Mouse (Mus musculus): ENCODE results near the gene Cpox. TPM values are rescaled to one million over a fixed set of nuclear protein-coding genes. Genes with fewer than 3 reads are reported as not detected.

Cpox gene
- polyA plus RNA-seq, 1 experiment from 2014 or later, result 22.0 TPM

DNA sequence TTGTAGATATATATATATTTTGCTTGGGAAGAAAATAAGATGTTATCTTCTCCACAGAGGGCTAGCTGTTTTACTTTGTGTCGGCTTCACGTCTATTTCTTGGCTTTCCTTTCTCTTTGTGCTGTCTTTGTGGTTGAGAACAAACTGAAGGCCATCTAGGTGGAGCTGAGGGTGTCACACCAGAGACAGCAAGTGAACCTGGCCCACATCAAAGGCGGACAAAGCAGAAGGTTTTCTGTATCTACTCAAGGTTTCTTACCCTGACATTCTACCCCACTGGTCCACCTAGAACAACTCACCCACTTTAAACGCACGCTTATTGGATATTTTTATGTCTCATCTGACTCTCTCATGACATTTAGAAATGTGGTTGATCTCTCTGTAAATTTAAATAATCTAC, 24.0 kb downstream of the Cpox start:
- Histone ChIP-seq H3K4me2 (ENCODE audit: low read depth, low read length, severe bottlenecking) (no peak overlapping the region), H3K36me3 (ENCODE audit: control insufficient read depth, insufficient read depth, low read length) (no peaks in the 10 kb centered on the region), H3K27ac (ENCODE audit: low read depth, low read length) (no peak overlapping the region), H3K27me3 (ENCODE audit: control insufficient read depth, insufficient read depth, low read length) (no peaks in the 10 kb centered on the region), H3K9me3 (ENCODE audit: control insufficient read depth, low read length) (no peaks in the 10 kb centered on the region), H3K9ac (ENCODE audit: low read length) (no peak overlapping the region), H3K4me3 (ENCODE audit: low read depth, low read length) (no peak overlapping the region), H3K4me1 (replicated peaks; ENCODE audit: control insufficient read depth, insufficient read depth, low read length) (no peaks in the 10 kb centered on the region)
- 91% methylated on average over 5 of the region's 5 CpGs for WGBS
- no peak for ATAC-seq (replicated peaks; ENCODE audit: low FRiP score)
- DNase-seq (ENCODE audit: low spot score), result no peak

DNA sequence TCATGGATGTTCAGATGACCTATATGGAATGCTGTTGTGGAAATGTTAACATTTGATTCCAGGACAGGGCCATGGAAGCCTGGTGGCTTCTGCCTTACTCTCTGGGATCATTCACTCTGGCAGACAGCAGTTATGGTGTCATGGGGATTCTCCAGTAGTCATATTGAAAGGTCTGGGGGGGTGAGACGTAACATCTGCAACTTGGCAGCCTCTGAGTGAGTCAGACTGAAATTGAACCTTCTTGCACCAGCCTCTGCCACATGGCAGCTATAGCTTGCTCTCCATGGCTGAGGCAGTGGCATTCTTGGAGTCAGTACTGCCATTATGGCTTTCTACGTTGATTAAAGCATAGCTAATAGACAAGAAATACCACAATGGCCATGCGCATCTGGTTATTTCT, 26.7 kb downstream of the Cpox start:
- WGBS, result 83% methylated on average over 3 of the region's 3 CpGs
- Histone ChIP-seq H3K4me3 (ENCODE audit: low read depth, low read length) (no peak overlapping the region), H3K4me2 (ENCODE audit: low read depth, low read length, severe bottlenecking) (no peak overlapping the region), H3K27ac (ENCODE audit: low read depth, low read length) (no peak overlapping the region), H3K4me1 (replicated peaks; ENCODE audit: control insufficient read depth, insufficient read depth, low read length) (no peaks in the 10 kb centered on the region), H3K36me3 (ENCODE audit: control insufficient read depth, insufficient read depth, low read length) (no peaks in the 10 kb centered on the region), H3K27me3 (ENCODE audit: control insufficient read depth, insufficient read depth, low read length) (no peaks in the 10 kb centered on the region), H3K9ac (ENCODE audit: low read length) (no peak overlapping the region), H3K9me3 (ENCODE audit: control insufficient read depth, low read length) (no peaks in the 10 kb centered on the region)
- DNase-seq (ENCODE audit: low spot score) (no peak), ATAC-seq (replicated peaks; ENCODE audit: low FRiP score) (no peak)

DNA sequence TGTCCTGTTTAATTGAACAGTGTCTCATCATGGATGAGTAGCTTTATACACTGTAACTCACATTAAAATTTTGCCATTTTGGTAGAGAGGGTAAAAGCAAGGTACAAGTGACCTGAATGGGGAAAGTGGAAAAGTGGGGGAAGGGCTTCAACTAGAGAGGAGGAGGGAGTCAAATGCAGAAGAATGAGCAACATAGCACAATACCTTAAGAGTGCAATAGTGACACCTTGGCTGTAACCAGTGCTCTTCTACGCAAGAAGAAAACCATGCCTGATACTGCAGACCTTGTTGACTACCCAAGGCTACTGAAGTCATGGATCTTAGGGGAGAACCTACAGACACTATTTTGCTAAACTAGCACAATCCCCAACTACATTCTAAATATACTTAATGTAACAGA, 27.2 kb downstream of the Cpox start:
- H3K9me3 ChIP-seq (ENCODE audit: control insufficient read depth, low read length), result no peaks in the 10 kb centered on the region
- H3K4me1 ChIP-seq (replicated peaks; ENCODE audit: control insufficient read depth, insufficient read depth, low read length), result no peaks in the 10 kb centered on the region
- no peak for ATAC-seq (replicated peaks; ENCODE audit: low FRiP score)
- H3K27me3 ChIP-seq (ENCODE audit: control insufficient read depth, insufficient read depth, low read length), result no peaks in the 10 kb centered on the region
- H3K4me2 ChIP-seq (ENCODE audit: low read depth, low read length, severe bottlenecking), result no peak overlapping the region
- DNase-seq (ENCODE audit: low spot score), result no peak
- no peak overlapping the region for H3K9ac ChIP-seq (ENCODE audit: low read length)
- no peak overlapping the region for H3K27ac ChIP-seq (ENCODE audit: low read depth, low read length)
- H3K36me3 ChIP-seq (ENCODE audit: control insufficient read depth, insufficient read depth, low read length), result no peaks in the 10 kb centered on the region
- no peak overlapping the region for H3K4me3 ChIP-seq (ENCODE audit: low read depth, low read length)
- WGBS, result 100% methylated on average over 1 of the region's 1 CpGs

GRCm38 (mm10) chr16:58700174-58700573, 30.1 kb downstream of the Cpox start:
- no peaks in the 10 kb centered on the region for H3K4me1 ChIP-seq (replicated peaks; ENCODE audit: control insufficient read depth, insufficient read depth, low read length)
- H3K36me3 ChIP-seq (ENCODE audit: control insufficient read depth, insufficient read depth, low read length), result no peaks in the 10 kb centered on the region
- H3K27me3 ChIP-seq (ENCODE audit: control insufficient read depth, insufficient read depth, low read length), result no peaks in the 10 kb centered on the region
- no peak overlapping the region for H3K4me3 ChIP-seq (ENCODE audit: low read depth, low read length)
- no peaks in the 10 kb centered on the region for H3K9me3 ChIP-seq (ENCODE audit: control insufficient read depth, low read length)
- no peak for DNase-seq (ENCODE audit: low spot score)
- H3K9ac ChIP-seq (ENCODE audit: low read length), result no peak overlapping the region
- no peak for ATAC-seq (replicated peaks; ENCODE audit: low FRiP score)
- no peak overlapping the region for H3K4me2 ChIP-seq (ENCODE audit: low read depth, low read length, severe bottlenecking)
- no peak overlapping the region for H3K27ac ChIP-seq (ENCODE audit: low read depth, low read length)
- 86% methylated on average over 6 of the region's 6 CpGs for WGBS

DNA sequence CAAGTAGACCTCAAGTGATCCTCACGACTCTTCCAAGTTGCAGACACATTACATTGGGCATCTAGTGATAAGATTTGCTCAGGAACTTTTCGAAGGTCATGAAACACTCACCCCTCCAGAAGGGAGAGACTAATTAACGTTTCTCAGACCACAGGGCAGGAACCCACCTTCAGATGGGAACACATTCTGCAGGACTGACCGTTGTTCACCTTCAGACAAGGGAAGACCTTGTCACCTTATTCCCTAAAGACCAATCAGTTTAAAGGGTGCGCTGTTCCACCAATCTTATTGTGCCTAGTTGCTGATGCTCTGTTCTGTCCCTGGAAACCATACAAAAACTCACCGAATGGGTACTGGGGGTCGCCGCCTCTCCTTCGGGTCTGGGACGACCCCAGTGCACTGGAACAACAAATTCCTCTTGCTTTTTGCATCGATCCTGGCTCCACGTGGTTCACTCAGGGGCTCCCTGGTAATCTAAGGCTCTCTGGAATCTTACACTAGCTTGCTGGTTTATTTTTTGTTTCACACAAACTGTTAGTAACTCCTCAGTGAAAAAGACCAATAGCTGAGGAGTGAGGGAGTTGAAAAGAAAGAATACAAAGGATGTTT, 30.8 kb downstream of the Cpox start:
- H3K4me3 ChIP-seq (ENCODE audit: low read depth, low read length), result no peak overlapping the region
- no peaks in the 10 kb centered on the region for H3K36me3 ChIP-seq (ENCODE audit: control insufficient read depth, insufficient read depth, low read length)
- no peaks in the 10 kb centered on the region for H3K27me3 ChIP-seq (ENCODE audit: control insufficient read depth, insufficient read depth, low read length)
- ATAC-seq (replicated peaks; ENCODE audit: low FRiP score) (no peak), DNase-seq (ENCODE audit: low spot score) (no peak)
- H3K27ac ChIP-seq (ENCODE audit: low read depth, low read length), result no peak overlapping the region
- H3K9ac ChIP-seq (ENCODE audit: low read length), result no peak overlapping the region
- no peak overlapping the region for H3K4me2 ChIP-seq (ENCODE audit: low read depth, low read length, severe bottlenecking)
- H3K4me1 ChIP-seq (replicated peaks; ENCODE audit: control insufficient read depth, insufficient read depth, low read length), result no peaks in the 10 kb centered on the region
- whole genome bisulfite sequencing, result 83% methylated on average over 12 of the region's 12 CpGs
- no peaks in the 10 kb centered on the region for H3K9me3 ChIP-seq (ENCODE audit: control insufficient read depth, low read length)

- WGBS, result 77% methylated on average over 6 of the region's 6 CpGs
- Histone ChIP-seq H3K4me3 (ENCODE audit: low read depth, low read length) (no peak overlapping the region), H3K9me3 (ENCODE audit: control insufficient read depth, low read length) (no peaks in the 10 kb centered on the region), H3K9ac (ENCODE audit: low read length) (no peak overlapping the region), H3K4me1 (replicated peaks; ENCODE audit: control insufficient read depth, insufficient read depth, low read length) (no peaks in the 10 kb centered on the region), H3K36me3 (ENCODE audit: control insufficient read depth, insufficient read depth, low read length) (no peaks in the 10 kb centered on the region), H3K4me2 (ENCODE audit: low read depth, low read length, severe bottlenecking) (no peak overlapping the region), H3K27ac (ENCODE audit: low read depth, low read length) (no peak overlapping the region), H3K27me3 (ENCODE audit: control insufficient read depth, insufficient read depth, low read length) (no peaks in the 10 kb centered on the region)
- no peak for DNase-seq (ENCODE audit: low spot score)
- no peak for ATAC-seq (replicated peaks; ENCODE audit: low FRiP score)
Observed at GRCm38 (mm10) chr16:58701779-58702178, 31.7 kb downstream of the Cpox start.

DNA sequence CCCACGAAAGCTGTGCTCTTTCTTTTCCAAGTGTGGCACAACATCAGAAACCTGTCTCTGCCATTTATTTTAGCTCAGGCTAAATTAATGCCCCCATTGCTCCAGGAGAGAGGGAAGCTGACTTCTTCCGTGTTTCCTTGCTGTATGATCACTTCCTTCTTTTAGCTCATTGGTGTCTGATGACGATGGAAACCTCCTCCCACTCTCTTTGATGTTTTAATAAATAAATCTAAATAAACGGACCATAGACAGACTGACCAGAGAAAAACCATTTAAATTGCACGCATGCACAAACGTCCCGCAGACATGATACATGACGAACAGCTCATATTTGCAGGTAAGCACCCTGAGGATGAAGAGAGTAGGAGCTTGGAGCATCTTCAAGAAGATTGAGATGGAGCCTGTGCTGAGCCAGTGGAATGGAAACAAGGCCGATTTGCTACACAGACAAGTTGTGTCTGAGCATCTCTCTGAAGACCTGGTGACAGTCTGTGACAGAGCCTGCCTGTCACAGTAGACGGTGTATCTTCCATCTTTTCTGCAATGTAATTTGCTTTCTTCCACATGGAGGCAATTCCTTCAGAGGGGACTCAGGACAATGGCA, 32.3 kb downstream of the Cpox start:
- Histone ChIP-seq H3K27ac (ENCODE audit: low read depth, low read length) (no peak overlapping the region), H3K4me2 (ENCODE audit: low read depth, low read length, severe bottlenecking) (no peak overlapping the region), H3K9ac (ENCODE audit: low read length) (no peak overlapping the region), H3K36me3 (ENCODE audit: control insufficient read depth, insufficient read depth, low read length) (no peaks in the 10 kb centered on the region), H3K4me1 (replicated peaks; ENCODE audit: control insufficient read depth, insufficient read depth, low read length) (no peaks in the 10 kb centered on the region), H3K4me3 (ENCODE audit: low read depth, low read length) (no peak overlapping the region), H3K27me3 (ENCODE audit: control insufficient read depth, insufficient read depth, low read length) (no peaks in the 10 kb centered on the region), H3K9me3 (ENCODE audit: control insufficient read depth, low read length) (no peaks in the 10 kb centered on the region)
- ATAC-seq (replicated peaks; ENCODE audit: low FRiP score) (no peak), DNase-seq (ENCODE audit: low spot score) (no peak)
- 89% methylated on average over 10 of the region's 10 CpGs for WGBS

GRCm38 (mm10) chr16:58703382-58704124, 33.5 kb downstream of the Cpox start:
- Histone ChIP-seq H3K36me3 (ENCODE audit: control insufficient read depth, insufficient read depth, low read length) (no peaks in the 10 kb centered on the region), H3K4me1 (replicated peaks; ENCODE audit: control insufficient read depth, insufficient read depth, low read length) (no peaks in the 10 kb centered on the region), H3K9ac (ENCODE audit: low read length) (no peak overlapping the region), H3K27ac (ENCODE audit: low read depth, low read length) (no peak overlapping the region), H3K4me2 (ENCODE audit: low read depth, low read length, severe bottlenecking) (no peak overlapping the region), H3K4me3 (ENCODE audit: low read depth, low read length) (no peak overlapping the region), H3K9me3 (ENCODE audit: control insufficient read depth, low read length) (no peaks in the 10 kb centered on the region), H3K27me3 (ENCODE audit: control insufficient read depth, insufficient read depth, low read length) (no peaks in the 10 kb centered on the region)
- DNase-seq (ENCODE audit: low spot score) (no peak), ATAC-seq (replicated peaks; ENCODE audit: low FRiP score) (no peak)
- WGBS, result 55% methylated on average over 10 of the region's 10 CpGs

DNA sequence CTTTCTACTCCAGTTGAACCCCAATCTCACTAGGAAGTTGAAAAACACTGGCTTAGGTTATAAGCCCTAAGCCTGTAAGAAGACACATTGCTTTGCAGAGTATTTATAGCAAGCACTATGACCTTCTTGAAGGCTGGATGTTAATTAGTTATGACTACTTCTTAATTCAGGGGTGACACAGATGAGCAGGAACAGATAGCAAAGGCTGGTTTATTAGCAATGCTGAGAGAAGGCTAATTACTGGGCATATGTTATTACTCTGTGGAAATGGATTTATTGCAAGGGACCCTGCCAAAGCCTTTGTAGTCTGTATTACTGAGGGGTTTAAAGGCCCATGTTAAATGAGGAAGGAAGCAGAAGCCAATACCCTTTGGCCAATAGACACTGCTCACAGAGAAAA, 34.9 kb downstream of the Cpox start:
- no peak overlapping the region for H3K4me2 ChIP-seq (ENCODE audit: low read depth, low read length, severe bottlenecking)
- H3K9ac ChIP-seq (ENCODE audit: low read length), result no peak overlapping the region
- H3K36me3 ChIP-seq (ENCODE audit: control insufficient read depth, insufficient read depth, low read length), result no peaks in the 10 kb centered on the region
- no peak for ATAC-seq (replicated peaks; ENCODE audit: low FRiP score)
- no peak for DNase-seq (ENCODE audit: low spot score)
- no peak overlapping the region for H3K4me3 ChIP-seq (ENCODE audit: low read depth, low read length)
- H3K27me3 ChIP-seq (ENCODE audit: control insufficient read depth, insufficient read depth, low read length), result no peaks in the 10 kb centered on the region
- no peak overlapping the region for H3K27ac ChIP-seq (ENCODE audit: low read depth, low read length)
- H3K4me1 ChIP-seq (replicated peaks; ENCODE audit: control insufficient read depth, insufficient read depth, low read length), result no peaks in the 10 kb centered on the region
- no peaks in the 10 kb centered on the region for H3K9me3 ChIP-seq (ENCODE audit: control insufficient read depth, low read length)

Data from forebrain, embryonic 11.5 days (tissue).